Mouse (Mus musculus) kidney, postnatal 25 days (tissue): ENCODE results near the gene Aida.
"Not testable (repeated sequence)": the region's sequence is repeated elsewhere in the genome, so short reads cannot be mapped to it uniquely, and the experiment has no call there.

ENCODE experiments used
- DNase-seq, 2 experiments: peaks; one replicate each; pipeline ENCODE4 v3.0.0; 2021; ENCODE audit warnings: mixed read lengths in 2 of 2

Gene Aida

DNA sequence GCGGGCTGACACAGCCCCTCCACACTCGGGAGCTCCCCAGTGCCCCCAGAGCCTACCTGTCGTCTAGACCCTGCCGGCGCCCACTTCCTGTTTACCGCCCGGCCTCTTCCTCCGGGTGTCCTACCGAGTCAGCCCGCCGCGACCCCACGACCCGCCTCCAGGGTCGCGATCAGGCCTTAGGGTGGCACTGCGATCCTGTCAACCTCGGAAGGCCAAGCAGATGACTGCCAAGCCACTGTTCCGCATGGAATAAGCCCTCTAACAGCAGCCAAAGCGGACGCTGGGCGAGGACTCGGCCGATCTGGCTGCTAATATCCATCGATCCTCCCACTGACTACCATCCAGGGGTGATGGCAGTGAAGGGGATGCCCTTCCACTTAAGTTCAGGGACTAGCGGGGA lies at the start of gene Aida:
Gene Aida (plus strand): TSS at position 126 of the 400 bp plus-strand sequence.
- peak; percentile 39 to 76 for DNase-seq

DNA sequence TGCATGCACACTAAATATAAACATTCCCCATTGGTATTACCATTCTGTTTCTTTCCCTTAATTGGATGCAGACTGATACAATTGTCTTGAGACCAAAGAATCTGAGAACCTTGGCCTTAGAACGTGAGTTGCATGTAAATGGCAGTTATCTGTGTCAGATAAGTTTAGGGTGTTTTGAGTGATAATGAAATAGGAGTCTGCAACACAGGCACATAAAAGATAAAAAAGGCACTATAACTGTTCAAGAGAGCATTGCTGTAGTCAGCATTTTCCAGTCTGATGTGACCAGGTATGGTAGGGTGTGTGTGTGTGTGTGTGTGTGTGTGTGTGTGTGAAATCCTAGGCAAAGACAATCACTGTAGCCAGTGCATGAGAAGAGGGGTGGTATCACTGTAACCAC lies 48.2 kb upstream of the Aida start:
- no peak for DNase-seq

DNA sequence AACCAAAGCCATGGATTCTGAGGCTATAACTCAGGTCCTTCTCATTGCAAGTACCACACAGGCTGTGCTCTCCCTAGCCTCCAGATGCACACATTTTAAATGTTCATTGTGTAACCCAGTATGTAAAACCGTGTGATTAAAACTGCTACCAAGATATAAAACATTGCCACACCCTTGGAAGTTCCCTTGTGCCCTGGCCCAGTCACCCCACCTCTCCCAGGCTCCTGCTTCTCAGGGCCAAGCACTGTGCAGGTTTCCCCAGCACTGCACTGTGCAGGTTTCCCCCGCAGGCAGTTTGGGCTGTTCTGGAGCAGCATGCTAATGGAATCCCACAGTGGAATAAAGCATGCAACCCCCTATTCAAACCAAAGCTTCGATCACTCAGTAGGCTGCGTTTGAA lies 45.8 kb upstream of the Aida start:
- no peak for DNase-seq

DNA sequence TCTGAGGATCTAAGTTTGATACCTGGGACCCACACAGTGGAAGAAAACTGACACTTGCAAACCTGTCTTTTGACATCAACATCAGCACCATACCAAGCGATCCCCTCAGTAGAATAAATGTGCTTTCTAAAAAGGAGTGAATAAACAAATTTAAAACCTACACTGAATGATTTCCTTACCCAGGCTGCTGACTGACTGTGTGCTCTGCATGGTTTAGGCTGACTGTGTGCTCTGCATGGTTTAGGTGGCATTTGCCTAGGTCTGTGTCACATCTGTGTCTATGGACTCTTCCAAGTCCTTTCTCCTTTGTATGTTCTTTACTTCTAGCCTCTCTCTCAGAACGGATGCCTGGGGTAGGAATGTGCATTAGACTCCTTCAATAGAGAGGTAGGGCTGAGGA lies 44.6 kb upstream of the Aida start:
- DNase-seq, result no peak

DNA sequence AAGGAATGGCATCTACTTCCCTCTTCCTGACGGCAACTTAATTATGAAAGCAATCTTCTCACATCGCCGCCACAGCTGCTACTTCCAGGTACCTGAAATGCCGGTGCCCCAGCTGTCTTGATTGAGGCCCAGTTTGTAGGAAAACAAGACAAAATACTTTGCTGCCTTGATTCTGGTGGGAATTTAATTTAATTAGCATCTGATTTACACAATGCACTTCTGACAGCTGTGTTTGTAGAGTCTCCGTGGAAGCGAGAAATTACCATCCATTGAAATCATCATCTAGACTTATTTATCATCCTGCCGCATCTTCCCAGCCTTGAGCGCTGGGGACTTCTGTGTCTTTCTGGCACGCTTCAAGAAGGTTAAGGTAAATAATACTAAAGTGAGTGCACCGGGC lies 43.8 kb upstream of the Aida start:
- no peak for DNase-seq

DNA sequence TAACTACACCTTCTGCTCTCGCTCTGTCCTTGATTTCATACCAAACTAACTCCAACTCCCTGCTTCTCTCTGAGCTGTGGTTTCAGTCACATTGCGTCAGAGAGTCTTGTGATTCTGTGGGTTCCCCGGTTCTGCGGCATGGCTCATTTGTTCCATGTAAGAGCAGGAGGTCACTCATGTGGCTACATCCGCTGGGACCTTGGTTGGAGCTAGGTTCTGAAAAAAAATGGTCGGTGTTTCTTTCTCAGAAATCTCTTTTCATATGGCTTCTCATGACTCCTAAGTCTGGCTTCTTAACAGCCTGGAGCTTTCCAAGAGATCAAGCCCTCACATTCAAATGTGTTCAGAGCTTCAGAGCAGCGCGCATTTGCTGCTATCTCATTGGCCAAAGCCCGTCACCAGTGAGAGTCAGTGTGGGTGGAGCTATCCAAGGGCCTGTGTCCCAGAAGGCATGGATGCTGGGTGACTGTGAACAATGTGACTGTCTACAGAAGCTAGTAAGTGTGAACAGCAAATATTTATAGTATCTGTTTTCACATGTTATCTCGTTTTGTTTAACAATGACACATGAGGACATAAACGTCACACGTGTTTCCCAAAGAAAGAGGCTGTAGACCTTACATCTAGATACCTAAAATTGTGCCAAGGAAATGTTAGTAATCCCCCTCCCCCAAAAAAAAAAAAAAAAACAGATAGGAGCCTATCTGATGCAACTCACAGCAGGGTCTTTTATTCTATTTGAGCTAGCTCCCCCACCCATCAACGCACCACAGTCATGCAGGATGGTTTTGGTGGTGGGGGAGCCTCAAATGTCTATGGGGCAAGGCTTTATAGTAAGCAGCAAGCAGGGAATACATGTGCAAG lies 32.0 kb upstream of the Aida start:
- DNase-seq, result no peak

DNA sequence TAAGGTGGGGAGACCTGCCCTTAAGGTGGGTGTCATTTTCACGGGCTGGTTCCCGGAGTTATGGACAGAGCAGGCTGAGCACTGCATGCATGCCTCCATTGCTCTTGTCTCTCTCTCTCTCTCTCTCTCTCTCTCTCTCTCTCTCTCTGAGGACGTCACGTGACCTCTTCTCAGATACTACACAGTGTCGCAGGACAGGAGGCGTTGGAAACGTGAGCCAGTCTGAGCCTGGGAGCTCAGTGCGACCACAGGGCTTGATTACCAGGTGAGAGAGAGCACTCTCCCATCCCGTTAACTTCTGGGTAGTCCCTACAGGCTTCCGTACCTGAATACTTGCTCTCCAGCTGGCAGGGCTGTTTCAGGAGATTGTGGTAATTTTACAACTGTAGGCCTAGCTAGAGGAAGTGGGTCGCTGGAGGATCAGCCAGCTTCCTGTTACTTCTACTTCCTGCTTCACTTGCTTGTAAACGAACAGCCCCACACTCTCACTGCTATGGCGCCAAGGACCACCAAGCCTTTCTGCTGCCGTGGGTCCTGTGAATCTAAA lies 30.4 kb upstream of the Aida start:
- no peak for DNase-seq

DNA sequence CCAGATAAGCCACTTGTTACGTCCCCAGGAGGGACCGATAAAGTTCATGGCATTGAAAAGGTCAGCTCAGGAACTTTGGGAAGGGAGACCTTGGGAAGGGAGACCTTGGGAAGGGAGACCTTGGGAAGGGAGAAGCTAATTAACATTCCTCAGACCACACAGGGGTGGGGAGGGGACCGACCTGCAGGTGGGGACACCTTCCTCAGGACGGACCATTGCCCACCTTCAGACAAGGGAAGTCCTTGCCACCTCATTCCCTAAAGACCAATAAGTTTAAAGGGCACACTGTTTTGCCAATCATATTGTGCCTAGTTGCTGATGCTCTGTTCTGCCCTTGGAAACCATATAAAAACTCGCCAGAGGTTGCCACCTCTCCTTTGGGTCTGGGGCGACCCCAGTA lies 28.7 kb upstream of the Aida start:
- DNase-seq, result no peak

DNA sequence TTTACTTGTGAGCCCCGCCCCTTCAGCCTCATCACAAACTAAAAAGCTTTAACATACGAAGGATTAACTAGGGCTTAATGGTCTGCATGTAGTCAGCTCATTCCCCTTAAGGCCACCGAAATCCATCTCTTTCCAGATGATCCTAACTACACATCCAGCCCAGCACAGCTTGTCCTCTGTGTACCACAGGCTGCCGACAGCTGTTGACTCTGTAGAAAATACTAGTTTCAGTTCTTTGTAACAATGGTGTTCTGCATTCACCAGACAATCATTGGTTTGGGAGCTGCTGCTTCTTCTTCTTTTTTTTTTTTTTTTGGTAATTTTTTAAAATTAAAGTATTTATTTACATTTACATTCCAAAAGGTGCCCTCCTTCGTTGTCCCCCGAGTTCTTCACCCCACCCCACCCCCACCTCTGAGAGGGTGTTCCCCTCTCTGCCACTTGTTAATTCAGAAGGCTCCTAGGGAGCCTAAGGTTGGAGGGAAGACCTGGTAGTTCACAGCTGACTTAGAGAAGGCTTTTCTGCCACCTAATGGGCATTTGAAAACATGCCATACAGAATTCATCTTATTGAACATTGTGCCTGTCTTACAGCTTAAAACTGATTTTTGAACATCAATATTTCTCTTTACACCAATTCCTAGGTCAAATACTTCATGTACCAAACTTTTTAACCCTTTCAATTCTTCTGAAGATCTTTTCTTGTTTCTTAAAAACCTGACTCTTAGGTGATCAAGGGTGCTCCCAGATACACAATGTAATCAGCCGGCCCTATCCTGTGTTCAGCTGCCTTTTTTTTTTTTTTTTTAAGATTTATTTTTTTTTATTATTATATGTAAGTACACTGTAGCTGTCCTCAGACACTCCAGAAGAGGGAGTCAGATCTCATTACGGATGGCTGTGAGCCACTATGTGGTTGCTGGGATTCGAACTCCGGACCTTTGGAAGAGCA lies 23.2 kb upstream of the Aida start:
- peak in 1 of 2 experiments; percentile 5 for DNase-seq

DNA sequence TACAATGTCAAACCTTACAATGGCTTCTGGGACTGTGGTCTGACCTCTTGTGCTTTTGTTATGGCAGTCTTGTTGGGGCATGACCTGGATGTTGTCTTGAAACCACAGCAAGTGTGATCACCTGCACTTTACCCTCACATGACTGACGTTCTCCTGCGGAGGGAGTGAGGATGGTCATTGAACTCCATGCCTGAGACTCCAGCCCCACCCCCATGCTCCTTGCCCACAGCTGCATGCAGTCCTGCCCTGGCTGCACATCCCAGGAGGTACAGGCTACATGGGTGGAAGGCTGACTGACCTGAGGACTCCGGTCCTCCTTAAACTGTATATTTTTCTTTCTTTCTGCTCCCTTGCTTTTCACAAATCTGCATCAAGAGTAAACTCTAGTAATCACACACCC lies 22.0 kb upstream of the Aida start:
- peak; percentile 73 to 87 for DNase-seq

DNA sequence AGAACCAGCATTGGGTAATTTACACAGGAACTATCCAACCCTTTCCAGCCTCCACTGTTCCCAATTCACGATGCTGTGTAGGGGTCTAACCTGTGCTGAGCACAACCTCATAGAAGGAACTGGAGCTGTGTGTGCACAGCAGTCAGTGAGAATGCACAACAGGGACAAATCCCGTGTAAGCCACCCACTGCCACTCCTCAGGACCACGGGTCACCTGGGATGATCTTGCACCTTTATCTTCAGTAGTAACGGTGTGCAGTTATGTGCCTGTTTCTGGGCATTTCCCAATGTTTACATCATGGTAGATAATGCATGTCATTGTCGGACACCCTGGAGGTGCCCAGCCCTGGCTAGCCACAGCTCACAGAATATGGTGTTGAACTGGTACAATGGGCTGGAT lies 20.6 kb upstream of the Aida start:
- no peak for DNase-seq

DNA sequence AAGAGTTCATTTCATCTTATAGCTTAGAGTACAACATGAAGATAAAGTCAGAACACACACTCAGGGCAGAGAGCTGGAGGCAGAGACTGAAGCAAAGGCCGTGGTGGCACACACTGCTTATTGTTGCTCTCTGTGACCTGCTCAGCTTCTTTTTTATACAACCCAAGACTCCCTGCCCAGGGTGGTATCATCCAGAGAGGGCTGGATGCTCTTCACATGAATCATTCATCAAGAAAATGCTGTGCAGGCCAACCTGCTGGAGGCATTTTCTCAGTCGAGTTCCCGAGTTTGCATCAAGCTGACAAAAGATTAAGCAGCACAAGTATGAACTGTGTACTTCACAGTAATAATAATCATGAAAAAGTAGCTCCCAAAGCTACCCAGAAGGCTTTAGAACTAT lies 8.0 kb upstream of the Aida start:
- no peak for DNase-seq

DNA sequence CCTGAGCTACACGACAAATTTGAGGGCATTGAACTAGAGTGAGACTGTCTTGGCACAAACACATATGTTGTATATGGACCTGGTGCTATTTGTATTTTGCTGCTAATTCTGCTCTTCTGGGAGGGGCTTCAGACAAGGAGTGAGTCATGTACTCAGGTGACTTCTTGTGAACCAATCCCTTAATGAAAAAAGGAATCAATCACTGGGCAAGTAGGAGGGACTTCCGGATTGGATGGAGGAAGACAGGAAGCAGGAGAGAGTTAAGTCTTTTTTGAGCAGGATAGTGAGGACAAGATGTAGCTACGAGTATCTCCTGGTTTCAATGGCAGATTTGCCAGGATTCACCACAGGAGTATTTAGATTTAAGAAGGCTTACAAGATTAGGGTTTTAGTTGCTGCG lies 6.8 kb upstream of the Aida start:
- DNase-seq, result no peak

DNA sequence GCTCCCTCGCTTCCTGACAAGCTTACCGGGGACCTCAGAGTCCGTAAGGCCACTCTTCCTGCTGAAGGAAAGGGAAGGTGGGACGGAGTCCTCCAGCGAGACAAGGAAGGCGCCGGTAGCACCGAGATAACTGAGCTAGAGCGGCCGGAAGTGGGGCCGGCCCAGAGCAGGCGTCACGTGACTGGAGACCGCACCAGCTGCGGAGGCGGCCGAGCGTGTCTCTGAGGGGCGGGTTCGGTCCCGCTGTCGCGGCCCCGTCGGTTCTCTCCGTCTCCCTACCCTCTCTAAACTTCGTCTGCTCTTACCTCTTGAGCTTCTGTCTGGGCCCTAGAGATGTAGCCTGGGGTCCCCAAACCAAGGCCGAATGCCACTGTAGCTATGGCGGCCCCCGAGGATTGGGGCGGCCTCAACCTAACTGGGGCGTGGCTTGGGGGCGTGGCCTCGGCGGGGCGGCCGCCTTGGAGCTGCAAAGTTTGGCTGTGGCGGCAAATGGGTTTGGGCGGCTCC lies 540 bp downstream of the Aida start, which contains the start of gene Brox:
Gene Brox (minus strand): TSS at position 393 of the 507 bp plus-strand sequence.
- peak; percentile 96 to 97 for DNase-seq

DNA sequence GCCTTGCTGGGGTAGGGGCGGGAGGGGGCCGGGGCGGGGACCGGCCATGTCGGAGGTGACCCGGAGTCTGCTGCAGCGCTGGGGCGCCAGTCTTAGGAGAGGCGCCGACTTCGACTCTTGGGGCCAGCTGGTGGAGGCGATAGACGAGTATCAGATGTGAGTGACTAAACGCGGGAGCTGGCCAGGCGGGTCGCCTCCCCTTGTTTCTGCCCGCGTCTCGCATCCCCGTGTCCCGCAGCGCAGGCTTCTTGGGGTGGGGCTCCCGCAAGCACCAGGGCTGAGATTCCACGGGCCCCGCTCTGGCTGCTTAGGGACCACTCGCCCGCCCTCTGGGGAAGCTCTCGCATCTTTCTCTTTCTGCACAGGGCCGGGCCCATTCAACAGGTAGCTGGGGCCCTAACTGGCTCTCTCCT lies 1.1 kb downstream of the Aida start:
- DNase-seq, result peak in 1 of 2 experiments; percentile 65

DNA sequence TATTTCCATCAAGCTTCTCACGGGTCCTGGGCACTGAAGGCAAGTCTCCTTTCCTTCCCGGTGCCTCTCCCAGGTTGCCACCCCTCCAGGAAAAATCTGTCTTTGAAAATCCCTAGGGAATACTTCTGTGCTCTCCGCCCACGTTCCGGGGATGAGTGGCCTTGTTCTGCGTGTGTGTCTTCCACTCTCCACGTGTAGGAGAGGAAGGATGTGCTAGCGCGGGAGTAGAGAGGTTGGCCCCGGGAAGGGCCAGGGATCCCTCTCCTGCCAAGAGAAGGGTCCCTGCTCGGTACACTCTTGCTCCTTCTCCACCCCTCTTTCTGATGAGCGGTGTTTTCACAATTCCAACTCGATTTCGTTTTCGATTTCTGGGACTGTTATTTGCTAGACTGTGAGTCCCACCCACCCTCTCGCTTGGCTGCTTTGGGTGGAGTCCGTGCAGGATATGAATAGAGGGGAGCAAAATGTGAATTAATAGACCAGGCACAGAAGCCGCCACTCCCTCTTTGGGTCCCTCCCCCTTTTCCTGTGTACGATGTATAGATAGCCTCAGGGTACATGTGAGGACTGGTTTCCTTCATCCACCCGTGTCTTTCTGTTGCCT lies 1.6 kb downstream of the Aida start:
- peak; percentile 38 to 57 for DNase-seq

DNA sequence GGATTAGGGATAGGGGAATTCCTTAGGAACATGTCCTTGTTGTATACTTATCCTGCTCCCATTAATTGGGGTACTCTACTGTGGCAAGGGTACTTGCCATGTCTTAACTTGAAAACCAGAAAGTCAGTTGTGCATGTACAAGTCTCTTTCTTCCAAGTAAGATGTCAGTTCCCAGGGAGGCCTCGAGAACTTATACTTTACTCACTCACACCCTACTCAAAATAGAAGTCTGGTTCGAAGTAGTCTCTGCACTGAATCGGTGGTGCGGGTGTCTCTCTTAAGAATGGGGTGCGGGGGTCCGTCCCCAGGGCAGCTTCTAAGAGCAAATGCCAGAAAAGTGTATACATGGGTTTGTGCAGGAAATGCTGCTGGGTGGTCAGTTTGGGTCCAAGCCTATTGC lies 2.8 kb downstream of the Aida start:
- DNase-seq, result peak; percentile 94 to 96

DNA sequence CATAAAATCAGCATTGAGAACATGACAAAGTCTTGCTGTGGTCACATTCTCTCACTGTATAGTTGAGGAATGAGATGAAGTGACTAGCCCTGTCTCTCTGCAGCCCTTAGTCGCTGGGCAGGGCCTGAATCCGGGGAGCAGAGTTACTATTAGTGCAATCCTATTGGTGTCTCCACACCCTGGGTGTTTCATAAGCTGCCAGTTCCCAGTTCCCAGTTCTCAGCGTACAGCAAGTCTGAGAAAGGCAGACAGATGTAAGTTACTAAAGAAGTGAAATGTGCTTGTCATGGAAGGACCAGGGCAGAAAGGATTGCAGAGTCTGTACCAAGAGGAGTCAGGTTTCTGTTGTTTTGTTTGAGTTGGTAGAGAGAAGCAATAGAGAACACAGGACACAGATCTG lies 11.2 kb downstream of the Aida start:
- no peak for DNase-seq

DNA sequence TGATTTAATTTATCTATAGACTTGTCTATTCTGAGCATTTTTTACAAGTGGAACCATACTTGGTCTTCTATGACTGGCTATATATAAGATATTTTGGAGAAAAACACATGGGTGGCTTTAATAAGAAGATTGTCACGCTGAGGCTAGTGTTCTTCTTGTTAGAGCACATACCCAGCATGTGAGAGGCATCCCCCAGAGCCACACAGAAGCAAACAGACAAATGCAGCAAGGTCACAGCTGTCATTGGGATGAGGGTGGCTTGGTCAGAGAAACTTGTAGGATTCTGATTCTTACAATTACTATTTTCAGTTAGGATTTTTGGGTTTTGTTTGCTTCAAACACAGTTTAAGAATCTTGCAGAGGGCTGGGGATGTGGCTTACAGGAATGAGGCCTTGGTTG lies 12.1 kb downstream of the Aida start:
- no peak for DNase-seq

DNA sequence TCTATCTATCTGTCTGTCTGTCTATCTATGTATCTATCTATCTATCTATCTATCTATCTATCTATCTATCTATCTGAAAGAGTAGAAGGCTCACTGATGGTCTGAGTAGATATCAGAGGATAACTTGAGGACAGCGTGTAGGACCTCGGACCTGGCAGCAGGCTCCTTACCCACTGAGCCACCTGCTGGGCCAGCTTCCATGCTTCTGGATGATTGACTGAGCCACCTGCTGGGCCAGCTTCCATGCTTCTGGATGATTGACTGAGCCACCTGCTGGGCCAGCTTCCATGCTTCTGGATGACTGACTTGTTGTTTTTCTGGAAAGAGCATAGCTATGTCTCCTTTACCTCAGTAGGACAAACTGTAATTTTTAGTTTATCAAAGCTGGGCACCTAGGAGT lies 13.2 kb downstream of the Aida start:
- not testable (repeated sequence) for DNase-seq

DNA sequence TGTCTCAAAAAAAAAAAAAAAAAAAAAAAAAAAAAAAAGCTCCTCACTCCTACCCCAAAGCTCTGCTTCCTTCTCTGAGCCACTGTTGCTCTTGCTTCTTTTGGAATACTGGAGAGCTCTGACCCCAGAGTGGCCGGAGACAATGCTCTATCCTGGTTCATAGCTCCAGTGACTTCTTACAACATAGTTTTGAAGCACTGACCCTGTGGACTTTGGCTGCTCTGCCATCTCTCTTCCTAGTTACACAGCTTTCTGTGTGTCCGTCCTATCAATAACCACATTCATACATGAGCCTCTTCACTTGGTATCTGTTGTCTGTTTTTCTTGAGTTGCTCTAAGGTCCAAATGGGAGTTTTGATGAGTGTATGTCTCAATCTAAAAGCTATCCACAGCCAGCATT lies 15.7 kb downstream of the Aida start:
- no peak for DNase-seq

DNA sequence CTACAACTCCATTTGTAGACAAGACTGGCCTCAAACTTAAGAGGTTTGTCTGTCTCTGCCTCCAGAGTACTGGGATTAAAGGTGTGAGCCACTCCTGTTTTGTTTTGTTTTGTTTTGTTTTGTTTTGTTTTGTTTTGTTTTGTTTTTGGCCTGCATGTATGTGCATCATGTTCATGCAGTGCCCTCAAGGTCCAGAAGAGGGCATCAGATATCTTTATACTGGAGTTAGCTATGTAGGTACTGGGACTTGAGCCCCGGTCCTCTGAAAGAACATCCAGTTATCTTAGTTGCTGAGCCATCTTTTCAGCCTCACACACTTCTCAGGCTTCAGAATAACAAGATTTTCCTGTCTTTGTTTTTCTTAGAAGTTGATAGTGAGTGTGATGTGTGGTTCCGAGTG lies 19.4 kb downstream of the Aida start:
- peak in 1 of 2 experiments; percentile 18 for DNase-seq

DNA sequence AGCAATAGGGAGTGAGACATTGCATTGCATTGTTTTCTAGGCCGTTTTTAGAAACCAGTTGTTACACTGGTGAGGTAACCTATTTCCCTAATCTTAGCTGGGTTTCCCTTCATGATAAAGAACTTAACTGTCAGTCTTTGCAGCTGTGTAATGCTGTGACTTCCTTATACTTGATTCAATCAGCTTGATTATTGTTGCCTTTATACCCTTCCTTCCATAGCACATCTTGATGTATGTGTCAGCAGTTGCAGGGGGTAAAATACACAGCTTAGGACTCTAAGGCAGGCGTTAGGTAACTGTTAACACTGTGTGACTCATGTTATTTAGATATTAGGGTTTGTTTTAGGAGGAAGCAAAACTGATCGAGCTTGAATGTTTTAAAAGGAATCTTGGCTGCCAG lies 24.3 kb downstream of the Aida start:
- no peak for DNase-seq
